Mouse (Mus musculus) megakaryocyte progenitor cell, adult 5-6 weeks (primary cell): ENCODE data around the gene Mcrip2. TPM values are rescaled to one million over a fixed set of nuclear protein-coding genes. Genes with fewer than 3 reads are reported as not detected.
A peak's percentile ranks its signal among the peaks of the same experiment; 100 is the strongest.
"Not testable (repeated sequence)": the region's sequence is repeated elsewhere in the genome, so short reads cannot be mapped to it uniquely, and the experiment has no call there.

Experiments used
- ATAC-seq: replicated peaks from 2 replicates; pipeline ENCODE4 v1.8.0; 2016; ENCODE audit warnings: mild to moderate bottlenecking, moderate TSS enrichment, inconsistent platforms; ENCODE audit not compliant: poor library complexity
- total RNA-seq, 2 experiments: library from RNA; stranded (forward) in 1 of 2; stranded (reverse) in 1 of 2; fragments of 157-497, 149-512 nt in 1 of 2; fragments of 200-1000 nt in 1 of 2; gene quantifications; 2 replicates each; pipeline versions ENCODE4 v1.2.3 to v1.2.4; 2015 to 2017

Gene Mcrip2
- total RNA-seq, 2 experiments from 2014 or later = 8.6 to 42.2 TPM

DNA sequence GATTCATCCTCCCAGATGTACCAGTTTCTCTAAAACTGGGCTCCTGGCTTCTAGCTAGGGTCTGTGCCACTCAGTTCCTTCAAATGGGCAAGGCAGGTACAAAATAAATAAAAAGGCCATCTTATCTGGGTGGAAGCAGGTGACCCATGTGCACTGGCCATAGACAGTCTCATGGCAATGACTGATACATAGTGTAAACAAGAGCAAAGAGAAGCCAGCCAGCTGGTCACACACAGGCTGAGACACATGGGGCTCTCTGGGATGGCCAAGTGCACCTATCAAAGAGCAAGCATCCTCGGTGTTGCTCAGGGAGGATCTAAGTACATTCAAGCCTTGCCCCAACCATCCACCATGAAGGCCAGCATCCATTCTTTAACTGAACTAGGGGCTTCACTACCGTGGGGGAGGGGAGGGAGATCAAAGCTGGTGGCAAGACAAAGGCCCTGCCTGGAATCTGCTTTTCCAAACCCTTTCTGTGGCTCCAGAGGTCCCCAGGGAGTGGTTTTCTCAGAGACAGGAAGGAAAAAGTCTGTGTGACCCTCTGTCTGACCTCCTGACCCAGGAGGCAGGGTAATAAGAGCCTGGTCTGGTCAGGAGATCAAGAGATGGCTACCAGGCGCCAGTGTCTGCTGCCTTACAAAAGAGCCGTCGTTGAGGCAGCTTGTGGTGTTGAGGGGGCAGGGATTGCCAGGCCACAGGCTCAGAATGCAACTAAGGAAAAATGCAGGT is 12.5 kb upstream of the Mcrip2 start:
- no peak for ATAC-seq

DNA sequence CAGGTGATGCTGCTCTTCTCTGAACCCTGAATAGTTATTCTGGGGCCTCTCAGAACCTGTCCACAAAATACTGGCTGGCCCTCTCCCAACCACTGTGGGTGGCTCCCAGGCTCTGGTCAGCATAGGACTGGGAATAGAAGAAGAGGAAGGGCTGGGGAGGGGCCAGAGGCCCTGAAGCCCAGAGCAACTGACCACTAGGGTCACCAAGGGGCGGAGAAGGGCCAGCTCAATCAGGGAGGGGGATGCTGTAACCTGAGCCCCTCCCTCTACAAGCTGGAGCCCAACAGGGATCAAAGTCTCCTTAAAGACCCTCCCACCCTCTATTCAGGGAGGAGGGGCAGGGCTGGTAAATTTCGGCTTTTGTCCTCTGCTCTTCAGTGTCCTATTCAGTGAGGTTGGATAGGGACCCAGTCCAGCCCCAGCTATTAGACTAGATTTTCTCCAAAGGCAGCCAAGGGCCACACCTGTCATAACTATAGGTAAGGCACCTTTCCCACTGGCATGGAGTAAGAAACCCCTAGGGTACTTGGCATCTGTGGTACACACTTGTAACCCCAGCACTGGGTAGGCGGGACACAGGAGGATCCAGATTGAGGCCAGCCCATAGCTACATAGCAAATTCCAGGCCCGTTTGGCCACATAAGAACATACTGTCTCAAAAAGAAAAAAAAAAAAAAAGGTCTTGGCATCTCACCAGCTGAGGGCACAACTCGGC is 11.8 kb upstream of the Mcrip2 start, which contains the start of gene Wfikkn1:
TSS of gene Wfikkn1 (minus strand) at position 663 of the 715 bp plus-strand sequence.
- no peak for ATAC-seq

DNA sequence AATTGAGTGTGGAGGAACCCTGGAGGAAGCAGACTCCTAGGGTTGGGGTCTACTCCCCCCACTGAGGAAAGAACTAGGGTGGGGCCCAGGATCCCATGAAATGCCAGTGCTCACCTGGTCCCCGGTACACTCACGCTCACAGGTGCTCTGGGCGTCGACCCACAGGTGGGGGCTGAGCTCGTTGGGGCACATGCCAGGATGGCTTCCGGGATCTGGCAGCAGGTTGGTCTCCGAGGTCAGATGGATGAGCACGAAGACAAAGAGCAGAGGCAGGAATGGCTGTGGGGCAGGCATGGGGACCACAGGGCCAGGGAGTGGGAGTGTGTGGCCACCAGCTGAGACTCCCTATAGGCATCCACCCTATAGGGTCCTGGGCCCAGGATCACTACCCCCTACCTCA is 11.2 kb upstream of the Mcrip2 start:
- no peak for ATAC-seq

DNA sequence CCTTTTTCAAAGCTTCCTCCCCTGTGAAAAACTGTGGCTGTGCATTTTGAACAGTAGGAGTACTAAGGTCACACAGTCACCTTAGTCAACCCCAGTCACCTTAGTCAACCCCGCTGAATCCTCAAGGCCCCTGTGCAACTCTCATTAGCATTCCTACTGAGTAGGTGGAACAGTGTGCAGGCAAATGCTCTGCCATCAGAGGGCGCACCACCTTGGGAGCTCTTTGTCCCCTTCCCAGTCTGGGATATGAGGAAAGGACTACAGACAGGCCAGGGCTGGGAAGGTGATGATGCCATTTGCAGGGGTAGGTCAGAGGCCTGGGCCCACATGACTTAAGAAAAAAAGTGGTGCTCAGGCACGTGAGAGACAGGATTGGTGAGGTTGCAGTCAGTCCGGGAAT is 10.7 kb upstream of the Mcrip2 start:
- ATAC-seq = no peak

DNA sequence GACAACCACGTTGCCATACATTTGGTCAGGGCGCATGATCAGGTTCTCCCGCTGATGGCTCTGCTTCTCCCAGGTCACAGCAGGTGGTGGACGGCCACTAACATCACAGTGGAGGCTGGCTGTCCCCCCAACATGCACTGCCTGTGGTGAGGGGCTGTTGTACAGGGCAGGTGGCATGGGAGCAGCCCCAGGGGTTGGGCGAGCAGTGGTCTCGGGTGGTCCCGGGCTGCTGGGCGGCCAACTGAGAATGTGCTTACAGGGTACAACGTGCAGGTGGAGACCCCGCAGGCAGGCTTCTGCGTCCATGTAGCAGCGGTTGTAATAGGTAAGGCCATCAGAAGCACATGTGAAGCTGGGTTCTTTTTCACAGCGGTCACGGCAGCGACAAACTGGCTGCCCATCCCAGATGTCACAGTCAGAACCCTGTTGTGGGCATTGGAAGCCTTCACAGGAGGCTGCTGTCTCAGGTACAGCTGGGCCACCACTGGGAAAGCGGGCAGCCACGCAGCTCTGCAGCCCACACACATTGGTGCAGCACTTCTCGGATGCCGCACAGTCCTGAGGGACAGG is 10.1 kb upstream of the Mcrip2 start:
- ATAC-seq = no peak

DNA sequence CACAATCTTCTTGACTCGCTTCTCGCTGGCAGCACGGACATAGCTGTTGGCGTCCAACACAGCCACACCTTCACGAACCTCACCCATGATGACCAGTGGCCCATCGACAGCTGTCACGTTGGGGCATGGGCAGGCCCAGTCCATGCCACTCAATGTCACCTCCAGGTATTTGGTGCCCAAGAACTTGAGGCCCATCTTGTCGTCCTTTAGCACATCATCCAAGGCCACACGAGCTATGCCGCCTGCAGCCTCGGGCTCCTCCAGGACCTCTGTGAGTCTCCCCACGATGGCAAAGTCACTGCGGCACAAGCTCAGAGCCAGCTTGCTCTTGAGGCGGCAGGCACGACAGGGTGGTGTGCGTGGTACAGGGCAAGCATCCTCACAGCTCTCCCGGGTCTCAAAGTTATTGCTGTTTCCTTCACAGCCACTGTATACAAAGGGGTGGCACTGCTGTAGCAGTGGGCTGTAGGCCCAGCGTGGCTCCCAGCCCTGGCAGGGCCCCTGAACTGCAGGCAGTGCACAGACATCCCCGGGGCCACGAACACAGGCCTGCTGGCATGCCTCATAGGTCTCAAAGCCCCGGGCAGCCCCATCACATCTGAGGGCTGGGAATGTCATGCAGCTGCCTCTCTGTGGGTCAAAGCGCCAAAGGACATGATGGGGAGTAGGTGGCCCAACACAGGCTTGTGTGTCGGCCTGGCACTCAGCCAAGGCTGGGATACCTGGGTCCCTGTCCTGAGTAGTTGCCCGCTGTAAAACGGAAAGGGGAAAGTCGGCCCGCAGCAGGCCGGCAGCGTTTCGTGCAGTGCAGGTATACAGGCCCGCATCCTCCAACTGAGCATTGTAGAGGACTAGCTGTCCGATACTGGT is 9.4 kb upstream of the Mcrip2 start:
- ATAC-seq = no peak

DNA sequence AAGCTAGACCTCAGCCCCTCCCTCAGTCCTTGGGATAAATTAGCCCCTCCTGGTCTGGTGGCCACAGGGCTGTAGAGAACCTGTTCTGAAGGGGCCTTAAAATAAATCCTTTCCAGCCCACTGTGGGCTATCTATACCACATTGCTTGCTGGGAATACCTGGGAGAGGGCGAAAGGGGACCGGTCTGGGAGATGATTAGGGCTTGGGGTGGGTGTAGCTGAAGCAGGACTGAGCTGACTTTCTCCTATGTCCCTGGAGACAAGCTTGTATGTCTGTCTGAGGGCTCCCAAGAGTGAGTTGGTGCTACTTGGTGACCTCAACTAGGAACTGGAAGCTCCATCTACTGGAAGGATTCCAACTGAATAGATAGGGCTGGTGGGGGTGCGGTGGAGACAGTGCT is 8.5 kb upstream of the Mcrip2 start:
- no peak for ATAC-seq

DNA sequence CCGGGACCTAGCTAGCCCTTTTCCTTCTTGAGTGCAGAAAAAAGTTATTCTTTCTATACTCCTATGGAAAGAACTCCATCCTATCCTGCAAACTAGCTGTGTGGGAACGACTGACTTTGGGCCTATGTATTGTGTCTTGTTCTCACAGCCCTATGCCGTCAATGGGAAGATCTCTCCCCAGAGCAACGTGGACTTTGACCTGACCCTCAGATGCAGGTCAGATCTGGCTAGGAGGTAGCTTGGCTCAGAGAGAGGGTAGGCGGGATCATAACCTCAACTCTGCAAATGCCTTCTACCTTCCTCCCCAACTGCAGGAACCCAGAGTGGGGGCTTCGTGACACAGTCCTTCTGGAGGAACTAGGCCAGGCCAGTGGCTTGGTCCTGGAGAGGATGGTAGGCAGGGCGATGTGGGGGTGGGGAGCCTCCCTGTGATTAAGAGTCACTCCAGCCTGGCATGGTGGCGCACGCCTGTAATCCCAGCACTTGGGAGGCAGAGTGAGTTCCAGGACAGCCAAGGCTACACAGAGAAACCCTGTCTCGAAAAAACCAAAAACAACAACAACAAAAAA is 7.9 kb upstream of the Mcrip2 start:
- no peak for ATAC-seq

DNA sequence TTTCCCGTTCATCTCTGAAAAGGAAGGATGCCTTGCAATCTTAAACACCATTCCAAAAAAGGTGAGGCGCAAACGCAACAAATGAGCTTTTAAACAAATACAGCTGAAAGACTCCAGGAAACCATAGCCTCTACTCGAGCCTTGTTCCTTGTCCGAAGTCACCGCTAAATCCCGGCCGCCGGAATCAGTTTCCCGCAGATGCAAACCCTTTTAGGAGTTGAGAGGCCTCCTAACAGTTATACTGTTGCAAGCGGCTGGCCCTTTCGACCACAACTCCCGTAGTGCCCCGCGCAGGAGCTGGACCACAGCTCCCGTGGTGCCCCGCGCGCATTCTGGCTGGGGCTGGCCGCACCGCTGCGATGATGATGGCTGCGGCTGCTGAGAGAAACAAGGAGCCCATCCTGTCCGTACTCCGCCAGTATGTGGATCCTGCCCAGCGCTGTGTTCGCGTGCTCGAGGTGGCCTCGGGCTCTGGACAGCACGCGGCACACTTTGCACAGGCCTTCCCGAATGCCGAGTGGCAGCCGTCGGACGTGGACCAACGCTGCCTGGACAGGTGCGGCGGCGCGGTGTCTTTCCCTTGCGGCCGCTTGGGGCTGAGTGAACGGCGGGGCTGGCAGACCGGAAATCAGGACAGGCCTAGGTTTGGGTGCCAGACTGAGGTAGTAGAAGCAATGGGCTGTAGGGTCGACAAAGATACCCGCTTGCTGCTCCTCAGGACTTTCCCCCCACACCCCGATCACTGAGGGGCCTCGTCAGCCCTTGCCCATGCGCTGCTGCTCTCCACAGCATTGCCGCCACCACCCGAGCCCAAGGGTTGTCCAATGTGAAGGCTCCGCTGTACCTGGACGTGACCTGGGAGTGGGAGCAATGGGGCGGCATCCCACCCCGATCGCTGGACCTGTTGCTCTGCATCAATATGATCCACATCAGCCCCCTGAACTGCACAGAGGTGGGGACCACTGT is 6.9 kb upstream of the Mcrip2 start:
- peak; percentile 75 for ATAC-seq

DNA sequence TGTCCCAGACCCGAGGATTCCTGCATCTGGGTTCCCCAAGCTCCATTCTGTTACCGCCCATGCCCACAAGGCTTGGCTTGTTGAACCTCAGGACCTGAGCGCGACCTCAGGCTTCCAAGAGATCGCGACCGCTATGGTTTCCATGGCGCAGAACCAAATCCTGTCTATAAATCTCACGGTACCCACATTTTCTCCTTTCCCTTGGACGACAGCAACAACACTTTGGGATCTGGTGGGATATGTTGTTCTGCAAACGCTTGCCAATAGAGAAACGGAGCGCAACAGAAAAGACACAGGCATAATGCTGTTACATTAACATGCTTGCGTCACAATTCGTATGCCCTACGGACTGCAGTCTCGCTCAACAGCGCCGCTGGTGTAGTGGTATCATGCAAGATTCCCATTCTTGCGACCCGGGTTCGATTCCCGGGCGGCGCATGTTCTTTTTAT is 6.2 kb upstream of the Mcrip2 start, which contains the start of gene Mettl26:
TSS of gene Mettl26 (plus strand) at position 354 of the 450 bp plus-strand sequence.
- peak; percentile 72 for ATAC-seq

DNA sequence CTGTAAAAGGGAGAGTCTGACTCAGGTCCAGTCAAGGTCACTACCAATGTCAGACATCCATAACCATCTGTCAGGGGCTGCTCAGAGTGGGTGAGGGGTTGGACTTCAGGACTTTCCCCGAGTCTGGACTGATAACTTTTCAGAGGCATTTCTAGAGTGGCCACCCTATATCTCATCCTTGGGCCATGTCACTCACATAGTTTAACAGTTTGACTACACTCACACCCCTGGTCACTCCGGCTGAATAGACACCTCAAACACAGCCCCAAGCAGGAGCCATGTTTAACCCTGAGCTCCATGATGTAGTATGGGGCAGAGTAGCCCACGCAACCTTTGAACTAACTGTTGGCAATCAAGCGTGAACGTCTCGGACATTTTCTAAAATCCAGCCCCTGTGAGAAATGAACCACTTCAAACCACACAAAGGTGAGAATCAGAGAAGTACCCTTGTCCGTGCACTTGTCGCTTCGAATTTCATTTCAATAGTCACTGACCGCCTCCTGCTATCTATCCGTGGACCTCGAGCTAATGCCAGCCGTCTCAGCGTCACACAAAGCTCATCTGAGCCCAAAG is 5.7 kb upstream of the Mcrip2 start:
- ATAC-seq = no peak

DNA sequence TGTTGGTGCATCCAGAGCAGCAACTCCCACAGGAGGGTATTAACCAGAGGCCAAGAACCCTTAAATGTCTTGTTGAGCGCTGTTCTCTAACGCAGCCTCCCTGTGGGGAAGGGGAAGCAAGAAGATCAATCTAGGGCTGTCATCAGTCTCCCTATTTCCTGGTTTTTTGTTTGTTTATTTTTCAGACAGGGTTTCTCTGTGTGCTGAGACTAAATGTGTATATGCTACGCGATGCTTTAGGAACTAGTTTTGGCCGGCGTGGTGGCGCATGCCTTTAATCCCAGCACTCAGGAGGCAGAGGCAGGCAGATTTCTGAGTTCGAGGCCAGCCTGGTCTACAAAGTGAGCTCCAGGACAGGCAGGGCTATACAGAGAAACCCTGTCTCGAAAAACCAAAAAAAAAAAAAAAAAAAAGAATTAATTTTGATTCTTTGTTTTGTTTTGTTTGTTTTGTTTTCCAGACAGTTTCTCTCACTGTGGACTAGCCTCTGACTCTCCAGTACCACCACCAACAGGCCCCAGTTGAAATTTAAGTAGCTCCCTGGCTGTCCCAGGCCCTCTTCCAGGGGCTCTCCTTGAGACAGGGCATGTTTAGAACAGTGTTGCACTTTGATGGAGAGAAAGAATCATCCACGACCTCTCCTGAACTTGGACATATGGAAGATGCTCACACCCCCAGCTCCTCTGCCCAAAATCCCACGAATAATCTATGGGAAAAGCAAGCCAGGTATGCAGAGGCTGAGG is 5.0 kb upstream of the Mcrip2 start:
- no peak for ATAC-seq

DNA sequence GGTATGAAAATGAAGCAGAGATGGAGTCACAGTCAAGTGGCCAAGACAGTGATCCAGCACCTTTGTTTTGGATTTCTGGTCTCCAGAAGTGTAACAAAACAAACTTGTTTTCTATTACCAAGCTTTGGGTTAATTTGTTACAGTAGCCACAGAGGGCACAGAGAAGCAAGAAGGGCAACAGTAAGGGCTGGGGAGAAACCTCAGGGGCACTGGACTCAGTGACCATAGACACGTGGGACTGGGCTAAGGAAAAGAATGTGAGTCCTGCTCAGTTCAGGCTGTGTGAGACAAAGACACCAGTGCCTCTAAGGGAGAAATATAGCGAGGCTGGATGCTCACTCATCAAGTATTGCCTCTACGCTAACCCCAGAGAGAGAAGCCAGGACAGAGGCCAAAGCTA is 4.1 kb upstream of the Mcrip2 start:
- ATAC-seq = no peak

DNA sequence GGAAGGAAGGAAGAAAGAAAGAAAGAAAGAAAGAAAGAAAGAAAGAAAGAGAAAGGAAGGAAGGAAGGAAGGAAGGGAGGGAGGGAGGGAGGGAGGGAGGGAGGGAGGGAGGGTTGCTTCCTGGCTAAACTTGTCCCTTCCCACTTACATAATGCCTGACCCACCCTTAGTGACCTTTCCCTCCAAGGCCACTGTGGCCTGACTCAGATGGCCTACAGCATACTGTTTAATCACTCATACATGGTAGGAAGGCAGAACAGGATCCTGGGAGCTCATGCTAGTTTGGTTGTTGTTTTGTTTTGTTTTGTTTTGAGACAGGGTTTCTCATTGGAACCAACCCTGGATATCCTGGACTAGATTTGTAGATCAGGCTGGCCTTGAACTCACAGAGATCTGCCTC is 3.0 kb upstream of the Mcrip2 start:
- ATAC-seq = not testable (repeated sequence)

DNA sequence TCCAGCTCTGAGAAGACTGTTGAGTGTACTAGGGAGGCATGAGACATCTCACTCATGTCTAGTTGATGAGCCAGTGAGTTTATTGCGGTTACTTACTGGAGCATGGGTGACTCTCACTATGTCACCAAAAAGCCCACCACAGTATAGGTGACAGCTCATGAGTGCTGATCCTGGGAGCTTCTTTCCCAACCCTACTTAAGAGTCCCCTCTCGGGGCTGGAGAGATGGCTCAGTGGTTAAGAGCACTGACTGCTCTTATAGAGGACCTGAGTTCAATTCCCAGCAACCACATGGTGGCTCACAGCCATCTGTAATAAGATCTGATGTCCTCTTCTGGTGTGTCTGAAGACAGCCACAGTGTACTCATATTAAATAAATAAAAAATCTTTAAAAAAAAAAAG is 1.4 kb upstream of the Mcrip2 start:
- no peak for ATAC-seq

DNA sequence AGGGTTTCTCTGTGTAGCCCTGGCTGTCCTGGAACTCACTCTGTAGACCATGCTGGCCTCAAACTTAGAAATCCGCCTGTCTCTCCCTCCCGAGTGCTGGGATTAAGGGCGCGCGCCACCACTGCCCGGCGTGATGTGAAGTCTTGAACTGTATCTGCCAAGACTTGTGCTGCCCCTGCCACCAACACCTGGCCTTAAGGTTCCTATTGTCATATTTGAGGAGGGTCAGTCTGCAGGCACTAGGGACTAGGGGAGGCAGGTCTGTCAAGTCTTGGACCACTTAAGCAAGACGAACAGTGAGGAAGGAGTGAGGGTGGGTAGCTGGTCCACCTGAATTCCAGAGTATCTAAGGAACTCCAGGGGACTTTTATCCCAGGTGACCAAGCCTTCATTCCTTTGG is 934 bp upstream of the Mcrip2 start:
- ATAC-seq = no peak

DNA sequence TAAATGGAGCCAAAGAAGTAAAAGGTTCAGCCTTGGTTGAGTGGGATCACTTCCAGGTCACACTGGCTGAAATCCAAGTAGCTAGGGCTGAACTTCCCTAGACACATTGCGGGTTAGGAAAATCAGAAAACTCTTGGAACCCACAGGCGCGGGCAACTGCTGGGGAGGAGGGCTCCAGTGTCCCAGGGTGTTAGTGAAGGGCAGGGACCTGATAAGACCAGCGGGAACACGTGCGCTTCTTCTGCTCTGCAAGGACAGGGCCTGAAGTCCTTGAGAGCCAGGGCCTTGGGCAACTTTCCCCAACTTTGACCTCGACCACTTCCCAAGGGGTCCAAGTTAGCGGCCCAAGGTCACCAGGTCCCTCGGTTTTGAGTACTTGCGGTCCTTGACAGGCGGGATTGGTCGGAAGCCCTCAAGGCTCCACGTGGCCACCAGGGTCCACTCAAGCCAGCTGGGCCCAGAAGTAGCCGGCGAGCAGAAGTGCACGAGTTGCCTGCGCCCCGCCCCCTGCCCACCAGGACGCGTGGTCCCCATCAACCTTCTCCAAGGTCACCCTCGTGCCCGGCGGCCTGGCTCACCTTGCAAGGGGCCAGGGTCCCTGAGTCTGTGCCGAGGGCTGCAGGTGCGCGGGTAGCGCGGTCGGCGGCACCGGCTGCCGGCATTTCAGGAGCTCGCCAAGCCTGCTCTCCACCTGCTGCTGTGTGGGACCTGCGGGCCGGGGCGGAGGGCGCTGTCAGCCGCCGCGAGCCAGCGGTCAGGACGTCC is 546 bp downstream of the Mcrip2 start:
- ATAC-seq = peak; percentile 46

DNA sequence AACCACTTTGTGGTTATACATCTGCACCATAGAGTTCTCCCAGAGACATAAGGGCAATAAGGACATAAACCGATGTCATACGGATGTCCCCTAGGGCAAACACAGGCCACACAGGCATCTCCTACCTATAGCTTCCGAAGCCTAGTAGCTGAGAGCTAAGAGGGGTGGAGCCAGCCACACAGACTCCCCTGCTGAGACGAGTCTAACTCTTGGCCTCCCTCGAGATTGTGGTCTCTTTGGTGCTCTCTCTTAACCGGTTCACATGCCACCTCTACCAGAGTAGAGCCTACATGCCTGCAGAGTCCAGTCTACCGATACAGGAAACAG is 1.1 kb downstream of the Mcrip2 start:
- peak; percentile 66 for ATAC-seq
